Mouse (Mus musculus) frontal cortex, postnatal 25 days (tissue): ENCODE data around the gene Mrpl28.

Source experiments
- DNase-seq, 2 experiments: peaks; one replicate each; pipeline ENCODE4 v3.0.0; 2022; ENCODE audit warnings: low spot score in 2 of 2

Gene Mrpl28

GRCm38 (mm10) chr17:26115956-26116487, 7.3 kb upstream of the Mrpl28 start:
- DNase-seq = no peak

- no peak for DNase-seq
Observed at GRCm38 (mm10) chr17:26116503-26117258, 6.6 kb upstream of the Mrpl28 start.

- DNase-seq = no peak
Observed at GRCm38 (mm10) chr17:26119766-26120710, 3.3 kb upstream of the Mrpl28 start.

GRCm38 (mm10) chr17:26122431-26123140, 714 bp upstream of the Mrpl28 start:
- no peak for DNase-seq

- DNase-seq = no peak
Observed at GRCm38 (mm10) chr17:26124560-26124959, 1.3 kb downstream of the Mrpl28 start.

- DNase-seq = no peak
Observed at GRCm38 (mm10) chr17:26125226-26125625, 1.9 kb downstream of the Mrpl28 start.

GRCm38 (mm10) chr17:26131062-26131732, 7.9 kb downstream of the Mrpl28 start:
- DNase-seq = no peak

GRCm38 (mm10) chr17:26131856-26132853, 8.9 kb downstream of the Mrpl28 start:
- DNase-seq = no peak

GRCm38 (mm10) chr17:26137106-26137750, 13.9 kb downstream of the Mrpl28 start:
- no peak for DNase-seq

- no peak for DNase-seq
Observed at GRCm38 (mm10) chr17:26137751-26138130, 14.4 kb downstream of the Mrpl28 start.

GRCm38 (mm10) chr17:26138239-26138836, 15.0 kb downstream of the Mrpl28 start, which contains the start of gene Axin1:
Gene Axin1, plus strand, starts transcription at chr17:26138688.
- peak; percentile 74 to 85 for DNase-seq

GRCm38 (mm10) chr17:26138901-26139381, 15.6 kb downstream of the Mrpl28 start:
- DNase-seq = no peak

- no peak for DNase-seq
Observed at GRCm38 (mm10) chr17:26142796-26143195, 19.5 kb downstream of the Mrpl28 start.

- DNase-seq = no peak
Observed at GRCm38 (mm10) chr17:26143386-26143785, 20.1 kb downstream of the Mrpl28 start.

GRCm38 (mm10) chr17:26149056-26149455, 25.8 kb downstream of the Mrpl28 start:
- DNase-seq = no peak

GRCm38 (mm10) chr17:26151886-26152630, 28.8 kb downstream of the Mrpl28 start:
- no peak for DNase-seq

- DNase-seq = no peak
Observed at GRCm38 (mm10) chr17:26162736-26163135, 39.4 kb downstream of the Mrpl28 start.

GRCm38 (mm10) chr17:26168039-26168438, 44.7 kb downstream of the Mrpl28 start:
- DNase-seq = no peak
